Mouse (Mus musculus) heart, postnatal 25 days (tissue): ENCODE results near the gene Itgb5. TPM values are rescaled to one million over a fixed set of nuclear protein-coding genes. Genes with fewer than 3 reads are reported as not detected.
A peak's percentile ranks its signal among the peaks of the same experiment; 100 is the strongest.

ENCODE experiments used
- DNase-seq: peaks from one replicate; pipeline ENCODE4 v3.0.0; 2022; ENCODE audit warnings: low spot score
- intact Hi-C: fragments of 180-260 bp; cut with DNase I; formaldehyde crosslinking; loops from one replicate; pipeline ENCODE4 v1.15.1; 2025
- total RNA-seq, 2 experiments: library from RNA; stranded (reverse); gene quantifications; 2 replicates each; pipeline ENCODE4 v1.2.3; 2021

Gene Itgb5
- total RNA-seq, 2 experiments from 2014 or later = 73.9 to 80.2 TPM

DNA sequence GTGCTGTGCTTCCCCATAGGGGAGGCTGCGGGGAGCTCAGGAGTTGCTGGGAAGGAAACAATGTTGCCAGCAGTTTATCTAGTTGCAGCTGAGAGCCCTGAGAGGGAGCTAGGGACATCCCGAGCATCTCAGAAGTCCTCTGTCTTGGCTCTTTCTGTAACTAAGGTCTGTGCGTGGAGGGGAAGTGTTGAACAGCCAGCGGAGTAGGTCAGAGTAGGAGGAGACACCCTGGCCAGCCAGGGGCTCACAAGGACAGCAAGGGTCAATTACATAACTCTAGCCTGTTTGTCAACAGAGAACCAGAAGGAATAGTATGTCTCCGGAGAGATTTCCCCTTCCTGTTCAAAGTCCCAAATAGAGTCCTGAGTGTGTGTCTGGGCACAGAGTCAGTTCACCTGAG, 102.7 kb downstream of the Itgb5 start:
- intact Hi-C loops = no loop called here
- DNase-seq = peak; percentile 51

DNA sequence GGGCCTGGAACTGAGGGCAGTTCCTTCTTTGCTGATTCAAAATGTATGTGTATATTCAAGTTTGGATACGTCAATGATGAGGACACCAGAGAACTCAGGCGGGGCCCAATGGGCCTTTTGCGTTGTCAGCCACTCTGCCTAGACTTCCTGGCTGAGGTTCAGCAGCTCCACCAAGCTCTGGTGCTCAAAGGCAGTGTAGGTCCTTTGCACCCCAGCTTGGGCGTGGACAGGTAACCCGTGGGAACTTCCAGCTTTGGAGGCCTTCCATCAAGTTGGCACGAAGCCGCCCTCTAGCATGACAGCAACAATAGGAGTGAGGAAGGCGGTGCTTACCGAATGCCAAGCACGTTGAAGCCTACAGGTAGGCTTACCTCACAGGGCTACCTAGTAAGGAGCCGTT, 103.9 kb downstream of the Itgb5 start:
- intact Hi-C loops = no loop called here

DNA sequence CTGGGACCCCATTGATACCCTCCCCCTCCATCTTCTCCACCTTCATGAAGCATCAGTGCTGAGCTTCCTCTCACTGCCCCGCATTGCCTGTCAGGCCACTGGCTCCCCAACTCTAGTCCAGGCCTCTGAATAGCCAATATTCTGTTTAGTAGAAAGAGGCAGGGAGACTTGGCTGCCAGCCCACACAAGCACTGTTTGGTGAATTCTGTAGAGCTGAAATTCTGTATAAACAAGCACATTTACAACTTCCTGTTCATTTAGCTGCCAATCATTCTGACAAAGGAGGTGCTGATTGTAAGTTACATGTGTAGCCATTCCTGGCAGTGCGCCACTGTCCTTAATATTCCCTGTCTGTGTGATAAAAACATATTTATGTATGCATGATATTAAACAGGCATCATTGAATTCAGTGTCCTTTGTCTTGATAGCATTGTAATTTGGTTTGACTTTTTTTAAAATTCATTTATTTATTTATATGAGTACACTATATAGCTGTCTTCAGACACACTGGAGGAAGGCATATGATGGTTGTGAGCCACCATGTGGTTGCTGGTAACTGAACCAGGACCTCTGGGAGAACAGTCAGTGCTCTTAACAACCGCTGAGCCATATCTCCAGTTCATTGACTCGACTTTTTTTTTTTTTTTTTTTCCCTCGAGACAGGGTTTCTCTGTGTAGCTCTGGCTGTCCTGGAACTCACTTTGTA, 105.4 kb downstream of the Itgb5 start:
- intact Hi-C loops = no loop called here

More for the DNA sequence above, 103.9 kb downstream of the Itgb5 start:
- DNase-seq = no peak

DNA sequence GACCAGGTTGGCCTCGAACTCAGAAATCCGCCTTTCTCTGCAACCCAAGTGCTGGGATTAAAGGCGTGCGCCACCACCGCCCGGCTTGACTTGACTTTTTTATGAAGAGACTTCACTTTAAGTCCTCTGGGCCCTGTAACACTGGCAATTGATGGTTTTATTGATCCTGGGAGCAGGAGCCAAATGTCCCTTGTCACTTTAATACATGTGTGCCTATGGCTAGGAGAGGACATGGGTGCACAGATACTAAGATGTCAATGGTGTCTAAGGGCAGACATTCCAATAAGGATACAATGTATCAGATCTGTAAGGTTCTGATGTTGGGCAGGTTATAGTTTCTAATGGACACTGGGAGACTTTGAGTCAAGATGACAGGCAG, 105.9 kb downstream of the Itgb5 start:
- no peak for DNase-seq
- intact Hi-C loops = no loop called here

More for the DNA sequence above, 105.4 kb downstream of the Itgb5 start:
- no peak for DNase-seq

DNA sequence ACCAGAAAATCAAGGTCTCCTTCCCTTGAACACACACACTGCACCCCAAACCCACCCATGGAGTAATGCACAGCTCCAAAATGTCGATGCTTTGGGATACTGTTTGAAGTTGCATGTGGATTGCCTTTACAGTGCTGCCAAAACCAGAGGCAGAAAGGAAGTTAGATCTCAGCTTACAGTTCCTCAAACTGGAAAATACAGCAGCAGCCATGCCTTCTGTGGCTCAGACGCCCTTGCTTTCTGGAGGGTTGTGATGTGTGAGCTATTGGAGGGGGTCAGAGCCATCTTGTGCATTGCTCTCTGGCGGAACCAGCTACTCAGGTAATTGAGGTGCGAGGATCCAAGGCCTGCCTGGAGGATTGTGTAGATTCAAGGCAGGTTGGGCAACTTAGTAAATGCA, 107.4 kb downstream of the Itgb5 start:
- intact Hi-C loops = loop anchor here (2.0 kb wide), 1 partner anchor 42 kb away; no protein-coding TSS in a partner anchor
- no peak for DNase-seq

DNA sequence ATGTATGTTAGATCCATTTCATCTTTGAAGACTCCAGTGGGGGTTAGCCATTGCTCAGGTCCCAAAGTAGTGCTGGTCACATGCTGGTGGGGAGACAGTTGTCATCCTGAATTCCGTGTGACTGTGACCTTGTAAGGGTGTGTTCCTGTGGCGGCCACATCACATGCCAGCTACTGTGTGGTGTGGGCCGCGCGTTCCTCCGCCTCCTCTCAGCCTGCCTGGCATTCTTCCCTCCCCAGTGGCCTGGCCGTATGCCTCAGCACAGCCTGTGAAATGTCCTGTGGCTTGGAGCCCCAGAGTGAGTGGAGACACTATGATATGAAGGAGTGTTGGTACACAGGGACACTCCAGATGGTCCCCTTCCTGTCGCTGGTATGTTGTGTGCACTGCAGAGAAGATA, 108.1 kb downstream of the Itgb5 start:
- peak; percentile 77 for DNase-seq
- intact Hi-C loops = loop anchor here (2.0 kb wide), 1 partner anchor 43 kb away; no protein-coding TSS in a partner anchor

DNA sequence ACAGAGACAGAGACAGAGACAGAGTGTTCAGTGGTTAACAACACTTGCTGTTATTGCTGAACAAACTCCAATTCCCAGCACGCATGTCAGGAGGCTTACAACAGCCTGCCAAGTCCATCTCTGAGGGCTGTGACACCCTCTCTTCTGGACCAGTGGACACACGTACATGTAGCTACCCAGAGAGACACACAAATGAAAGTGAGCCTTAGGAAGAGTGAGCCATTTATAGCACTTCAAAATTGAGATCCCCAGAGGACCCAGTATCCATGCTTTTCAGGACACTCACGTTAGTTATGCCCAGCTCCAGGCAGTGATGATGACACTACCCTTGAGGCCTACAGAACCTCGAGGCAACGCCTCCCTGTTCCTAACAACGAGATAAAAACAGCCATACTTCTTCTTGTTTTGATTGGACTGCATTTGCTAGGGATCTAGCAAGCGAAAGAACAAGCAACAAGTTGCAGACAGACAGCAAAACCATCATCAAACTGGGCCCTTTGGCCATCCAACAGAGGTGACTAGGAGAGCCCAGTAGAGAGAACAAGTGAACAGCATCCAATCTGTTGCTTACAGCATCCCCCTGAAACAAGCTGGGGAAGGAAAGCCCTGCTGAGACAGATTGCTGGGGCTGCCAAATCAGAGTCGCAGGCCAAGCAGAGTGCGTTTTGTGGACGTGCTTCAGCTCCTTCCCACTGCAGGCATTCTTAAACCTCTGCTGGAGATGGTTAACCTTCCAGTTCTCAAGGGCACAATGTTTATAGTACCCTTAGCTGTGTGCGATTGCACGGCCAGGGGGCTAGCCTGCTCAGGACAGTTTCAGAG, 109.1 kb downstream of the Itgb5 start:
- no peak for DNase-seq
- intact Hi-C loops = no loop called here

DNA sequence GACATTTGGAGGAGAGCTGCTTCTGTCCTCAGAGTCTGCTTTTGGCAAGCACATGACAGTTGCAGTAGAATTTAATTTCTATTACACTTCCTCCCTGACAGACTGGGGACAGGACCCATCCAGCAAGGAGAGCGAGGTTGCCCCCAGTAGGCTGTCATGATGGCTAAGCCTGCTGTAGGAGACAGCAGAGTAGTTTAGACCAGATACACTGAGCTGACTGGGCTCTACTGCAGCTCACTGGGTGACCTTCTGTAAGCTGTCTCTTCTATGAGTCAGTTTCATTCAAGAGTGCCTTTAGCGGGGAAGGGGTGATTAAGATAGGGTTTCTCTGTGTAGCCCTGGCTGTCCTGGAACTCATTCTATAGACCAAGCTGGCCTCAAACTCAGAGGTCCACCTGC, 109.7 kb downstream of the Itgb5 start:
- intact Hi-C loops = no loop called here
- no peak for DNase-seq

DNA sequence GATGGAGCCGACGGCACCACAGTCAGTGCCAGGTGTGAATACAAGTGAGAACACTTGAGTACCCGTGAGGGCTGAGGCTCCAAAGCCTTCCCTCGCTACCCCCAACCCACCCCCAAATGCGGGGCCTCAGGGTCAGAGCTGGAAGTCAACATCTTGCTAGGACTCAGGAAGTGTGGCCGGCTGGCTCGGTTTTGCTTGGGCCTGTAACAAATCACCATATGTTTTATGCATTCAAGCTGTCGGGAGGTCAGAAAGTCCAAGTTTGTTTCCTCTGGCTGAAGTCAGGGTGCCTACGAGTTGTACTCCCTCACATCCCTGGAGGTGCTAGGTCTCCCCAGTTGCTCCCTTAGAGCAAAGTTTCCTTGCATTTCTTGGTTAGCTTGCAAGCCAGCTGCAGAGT, 110.2 kb downstream of the Itgb5 start:
- intact Hi-C loops = no loop called here
- no peak for DNase-seq

DNA sequence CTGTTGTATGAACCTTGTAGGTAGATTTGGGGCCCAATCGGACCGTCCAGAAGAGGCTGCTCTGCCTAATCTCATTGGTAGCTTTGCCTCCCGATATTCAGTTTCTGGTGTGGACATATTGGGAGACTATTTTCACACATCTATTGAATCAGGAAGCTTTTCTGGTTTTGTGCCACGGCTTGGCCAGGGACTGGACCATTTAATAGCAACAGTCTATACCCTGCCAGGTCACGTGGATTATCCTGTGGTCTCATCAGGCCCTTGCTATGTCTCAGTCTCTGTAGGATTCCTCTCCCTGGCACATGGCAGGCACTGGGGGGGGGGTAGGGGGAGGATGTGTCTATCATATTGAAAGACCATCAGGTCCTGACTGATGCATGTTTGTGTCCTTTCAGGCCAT, 110.6 kb downstream of the Itgb5 start:
- intact Hi-C loops = no loop called here

DNA sequence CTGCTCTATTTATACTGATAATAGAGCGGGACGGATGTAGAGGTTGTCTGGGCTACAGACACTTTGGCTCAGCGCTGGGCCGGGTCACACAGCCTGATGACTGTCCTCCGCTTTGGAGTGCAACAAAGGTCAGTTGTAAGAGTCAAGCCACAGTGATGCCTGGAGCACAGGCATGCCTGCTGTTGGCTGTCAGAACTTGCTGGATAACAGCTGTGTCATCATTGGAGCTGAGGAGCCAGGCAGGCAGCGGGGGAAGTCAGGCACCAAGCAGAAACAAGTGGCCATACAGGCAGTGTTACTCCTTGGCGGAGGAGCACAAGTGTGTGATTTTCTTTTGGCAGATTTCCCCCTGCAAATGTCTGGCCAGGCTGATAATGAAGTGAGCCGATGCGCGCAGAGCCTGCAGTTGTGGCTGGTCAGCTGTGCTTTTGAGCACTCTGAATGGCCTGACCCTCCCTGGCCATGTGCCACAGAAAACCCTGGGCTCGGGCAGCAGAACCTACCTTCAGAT, 111.9 kb downstream of the Itgb5 start:
- DNase-seq = peak; percentile 66
- intact Hi-C loops = loop anchor here (1.0 kb wide), 1 partner anchor 49 kb away; no protein-coding TSS in a partner anchor

More for the DNA sequence above, 110.6 kb downstream of the Itgb5 start:
- no peak for DNase-seq

DNA sequence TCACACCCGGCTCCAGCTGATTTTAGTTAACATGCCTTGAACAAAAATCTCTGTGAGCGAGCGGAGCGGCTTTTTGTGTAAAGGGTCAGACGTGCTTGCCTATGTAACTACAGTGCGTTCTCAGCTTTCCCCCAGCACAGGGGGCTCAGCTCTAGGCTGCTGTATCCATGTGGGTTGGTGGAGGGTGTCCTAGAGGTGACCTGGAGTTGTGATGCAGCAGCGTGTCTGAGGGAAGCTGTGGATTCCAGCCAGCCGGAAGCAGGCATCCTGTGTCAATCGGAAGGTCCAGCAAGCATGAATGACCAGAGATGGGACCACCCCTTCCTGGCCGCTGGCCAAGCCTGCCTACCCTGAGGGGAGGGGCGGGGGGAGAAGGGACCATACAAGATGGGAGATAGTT, 112.9 kb downstream of the Itgb5 start:
- intact Hi-C loops = no loop called here
- DNase-seq = peak; percentile 55

DNA sequence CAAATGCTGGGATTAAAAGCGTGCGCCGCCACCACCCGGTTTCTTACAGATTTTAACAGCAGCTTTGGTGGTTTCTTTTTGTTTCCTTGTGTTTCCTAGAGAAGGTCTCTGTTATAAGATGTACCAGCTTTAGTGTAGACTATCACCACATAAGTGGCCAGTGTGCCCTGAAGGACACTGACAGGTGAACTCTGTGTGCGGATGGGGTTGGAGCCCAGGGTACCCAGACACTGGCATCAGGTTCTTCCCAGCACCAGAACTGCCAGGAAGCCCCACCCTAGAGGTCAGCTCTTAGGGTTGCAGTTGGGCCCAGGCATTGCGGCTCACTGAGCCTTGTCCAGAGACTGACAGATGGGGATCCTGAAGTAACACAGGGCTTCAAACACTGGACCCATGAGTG, 113.9 kb downstream of the Itgb5 start:
- intact Hi-C loops = no loop called here
- no peak for DNase-seq

DNA sequence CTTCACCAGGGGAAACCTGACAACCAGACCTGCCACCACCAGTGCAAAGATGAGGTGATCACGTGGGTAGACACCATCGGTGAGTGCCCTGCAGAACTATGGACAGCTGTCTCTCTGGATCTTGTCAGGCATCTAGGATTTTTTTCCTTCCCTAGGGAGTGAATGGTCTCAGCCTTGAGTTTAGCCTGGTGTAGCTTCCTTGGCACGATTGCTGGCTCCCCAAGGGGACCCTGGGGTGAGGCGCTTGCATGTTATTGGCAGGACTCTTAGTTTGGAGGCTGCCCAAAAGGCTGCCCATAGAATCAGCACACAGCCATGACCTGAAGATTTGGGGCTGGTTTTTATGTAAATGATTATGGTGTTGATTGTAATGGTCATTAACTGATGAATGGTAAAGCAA, 114.7 kb downstream of the Itgb5 start:
- intact Hi-C loops = no loop called here
- DNase-seq = no peak

DNA sequence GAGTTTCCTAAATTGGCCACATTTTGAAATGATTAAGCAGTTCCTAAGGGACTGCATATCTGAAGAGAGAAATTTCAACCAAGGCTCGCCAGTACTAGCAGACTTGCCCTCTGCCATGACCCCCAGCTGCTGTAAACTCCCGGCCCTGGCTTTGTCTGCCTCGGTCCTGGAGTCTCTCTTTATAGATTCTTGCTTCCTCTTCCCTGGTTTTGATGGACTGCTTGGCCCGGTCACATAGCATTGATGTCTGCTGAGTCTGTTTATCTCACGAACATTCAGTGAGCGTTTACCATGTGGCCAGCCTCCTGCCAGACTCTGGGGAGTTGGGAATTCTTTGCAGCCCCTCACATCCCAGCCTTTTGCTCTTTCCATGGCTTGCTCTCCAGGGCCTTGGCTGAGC, 115.3 kb downstream of the Itgb5 start:
- no peak for DNase-seq
- intact Hi-C loops = loop anchor here (5.0 kb wide), 1 partner anchor 32 kb away; no protein-coding TSS in a partner anchor

DNA sequence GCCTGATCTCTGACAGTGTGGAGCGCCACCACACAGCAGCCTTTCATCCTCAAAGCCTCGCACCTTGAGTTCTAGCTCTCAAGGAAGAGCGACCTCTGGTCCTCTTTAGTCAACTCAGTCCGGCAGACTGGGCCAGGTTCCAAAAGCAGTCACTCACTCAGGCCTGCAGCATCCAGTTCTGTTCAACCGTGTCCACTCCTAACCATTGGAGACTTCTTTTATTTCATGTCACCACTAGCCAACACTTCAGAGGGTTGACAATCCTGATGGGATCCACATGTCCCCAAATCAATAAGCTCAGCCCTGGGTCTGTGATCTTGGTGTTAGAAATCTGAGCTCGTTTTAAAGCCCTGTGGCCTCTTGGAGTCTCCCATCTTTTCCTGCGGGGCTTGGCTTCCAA, 116.6 kb downstream of the Itgb5 start:
- intact Hi-C loops = loop anchor here (5.0 kb wide), 1 partner anchor 34 kb away; no protein-coding TSS in a partner anchor
- DNase-seq = no peak

DNA sequence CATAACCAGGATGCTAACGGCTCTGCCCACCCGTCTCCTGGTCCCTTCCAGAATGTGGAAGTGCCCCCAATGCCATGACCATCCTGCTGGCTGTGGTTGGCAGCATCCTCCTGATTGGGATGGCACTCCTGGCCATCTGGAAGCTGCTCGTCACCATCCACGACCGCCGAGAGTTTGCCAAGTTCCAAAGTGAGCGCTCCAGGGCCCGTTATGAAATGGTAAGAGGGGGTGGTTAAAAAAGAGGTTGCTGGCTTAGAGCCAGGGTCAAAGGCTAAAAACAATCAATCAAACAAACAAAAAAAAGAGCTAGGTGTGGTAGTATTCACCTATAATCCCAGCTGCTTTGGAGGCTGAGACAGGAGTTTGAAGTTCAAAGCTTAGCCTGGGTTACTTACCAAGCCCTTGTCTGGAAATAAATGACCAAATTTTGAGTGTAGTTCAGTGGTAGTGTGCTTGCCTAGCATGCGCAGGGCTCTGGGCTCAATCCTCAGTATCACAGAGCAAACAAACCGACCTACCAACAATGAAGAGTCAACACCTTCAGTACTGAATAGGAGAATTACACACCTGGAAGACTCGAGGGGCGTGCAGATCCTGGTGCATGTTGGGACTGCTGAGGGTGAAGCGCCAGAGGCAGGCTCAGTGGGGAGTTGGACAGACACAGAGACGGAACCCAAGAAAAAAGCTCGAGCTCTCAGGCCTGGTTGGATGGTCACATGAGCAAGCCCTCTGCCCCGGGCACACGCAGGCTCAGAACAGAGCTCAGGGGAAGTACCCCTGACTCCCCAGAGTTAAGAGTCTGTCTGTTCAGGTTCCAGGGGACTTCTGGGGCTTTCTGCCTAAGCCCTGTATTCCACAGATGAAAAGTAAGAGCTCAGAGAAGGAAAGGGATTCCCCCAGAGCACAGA, 118.5 kb downstream of the Itgb5 start:
- no peak for DNase-seq
- intact Hi-C loops = loop anchor here (5.0 kb wide), 1 partner anchor 36 kb away; no protein-coding TSS in a partner anchor

DNA sequence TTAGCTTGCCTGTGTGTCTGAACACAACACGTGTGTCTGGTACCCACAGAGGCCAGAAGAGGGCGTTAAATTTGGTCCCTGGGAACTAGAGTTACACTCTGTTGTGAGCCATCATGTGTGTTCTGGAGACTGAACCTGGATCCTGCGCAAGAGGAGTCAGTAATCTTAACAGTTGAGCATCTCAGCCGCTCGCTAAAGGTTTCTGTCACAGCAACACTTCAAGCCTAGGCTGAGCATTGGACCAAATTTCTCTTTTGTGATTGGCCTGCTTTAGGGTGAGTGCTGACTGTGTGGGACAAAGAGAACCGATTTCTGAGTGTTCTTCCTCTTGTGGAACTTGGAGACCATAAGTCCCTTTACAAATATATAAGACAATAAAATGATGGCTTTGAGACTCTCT, 120.9 kb downstream of the Itgb5 start:
- intact Hi-C loops = loop anchor here (5.0 kb wide), 1 partner anchor 48 kb away; no protein-coding TSS in a partner anchor
- DNase-seq = no peak

DNA sequence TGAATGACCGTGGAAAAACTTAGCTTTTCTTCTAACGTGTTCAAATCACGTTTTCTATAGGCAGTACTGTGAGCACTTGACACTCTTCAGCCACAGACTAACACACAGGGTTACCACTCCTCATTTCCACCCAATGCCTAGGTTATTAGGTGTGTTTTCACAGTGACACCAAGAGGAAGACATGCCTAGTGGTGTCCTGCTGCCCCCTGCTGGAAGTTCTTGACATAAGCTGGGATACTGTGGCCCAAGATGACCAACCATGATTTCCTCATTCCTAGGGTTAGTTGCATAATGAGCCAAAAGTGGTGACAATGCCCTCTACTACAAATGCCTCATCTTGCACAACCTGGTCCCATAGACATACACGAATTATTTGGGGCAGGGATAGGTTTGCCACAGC, 121.4 kb downstream of the Itgb5 start:
- intact Hi-C loops = loop anchor here (1.0 to 5.0 kb wide), 2 partner anchors 49 to 131 kb away; no protein-coding TSS in a partner anchor
- peak; percentile 73 for DNase-seq

DNA sequence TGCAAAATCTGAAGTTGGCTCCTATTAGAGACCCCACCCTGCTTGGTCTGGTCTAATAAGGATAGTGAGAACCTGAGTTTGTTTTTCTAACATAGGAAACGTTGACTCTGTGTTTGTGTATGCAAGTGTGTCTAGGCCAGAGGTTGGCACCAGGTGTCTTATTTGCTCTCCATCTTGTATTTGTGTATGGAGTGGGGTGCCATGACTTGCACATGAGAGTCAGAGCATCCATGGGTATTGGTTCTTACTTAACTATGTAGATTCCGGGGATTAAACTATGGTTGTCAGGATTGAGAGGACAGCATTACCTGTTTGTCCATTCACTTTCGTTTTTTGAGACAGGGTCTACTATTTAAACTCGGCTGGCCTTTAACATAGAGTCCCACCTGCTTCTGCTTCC, 123.5 kb downstream of the Itgb5 start:
- intact Hi-C loops = loop anchor here (5.0 kb wide), 1 partner anchor 51 kb away; no protein-coding TSS in a partner anchor
- DNase-seq = no peak
